Mouse (Mus musculus) left cerebral cortex, adult 6 months (tissue): ENCODE measurements around the gene Wiz. TPM values are rescaled to one million over a fixed set of nuclear protein-coding genes. Genes with fewer than 3 reads are reported as not detected.

Source experiments
- long read RNA-seq, 2 experiments: library from polyadenylated mRNA; unstranded; transcript quantifications; one replicate each; pipeline ENCODE4 v2.0.0; 2019 to 2020
- polyA plus RNA-seq: library from polyadenylated mRNA; unstranded; fragments of <200 nt; fragmentation: Nextera tagmentation; gene quantifications from 2 replicates; pipeline ENCODE4 v1.2.3, GENCODE M21; 2021

Gene Wiz
- 11.0 and 16.4 TPM in 2 replicates for polyA plus RNA-seq
- long read RNA-seq, experiment 1, partial matches to known transcripts: 5 of 20 reads
- long read RNA-seq, experiment 1, other reads (novel, unspliced or antisense): 12 of 20 reads
- long read RNA-seq, experiment 2, partial matches to known transcripts: 5 of 5 reads
- long read RNA-seq, experiment 2, other reads (novel, unspliced or antisense): 0 of 5 reads

GRCm38 (mm10) chr17:32389101-32389659 is at the start of gene Wiz:
Wiz (minus strand) TSS chr17:32389439.

DNA sequence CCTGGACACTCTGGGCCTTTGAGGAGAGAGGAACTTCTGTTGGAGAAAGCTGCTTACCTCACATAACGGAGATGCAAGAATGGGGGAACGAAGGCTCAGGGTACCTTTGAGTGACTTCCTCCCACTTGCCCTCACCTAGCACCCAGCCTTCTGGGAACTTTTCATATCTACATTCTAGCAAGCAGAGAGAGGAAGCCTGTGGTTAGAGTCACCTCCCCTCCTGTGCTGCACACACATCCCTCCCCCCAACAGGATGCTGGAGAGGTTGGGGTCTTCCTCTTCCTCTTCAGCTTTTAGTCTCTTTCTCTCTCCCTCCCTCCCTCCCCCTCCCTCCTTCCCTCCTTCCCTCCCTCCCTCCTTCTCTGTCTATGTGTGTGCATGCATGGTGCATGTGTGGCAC is 34.8 kb upstream of the Wiz start, which contains the start of gene Pglyrp2:
Gene Pglyrp2 (minus strand): TSS at position 134 of the 400 bp plus-strand sequence.

DNA sequence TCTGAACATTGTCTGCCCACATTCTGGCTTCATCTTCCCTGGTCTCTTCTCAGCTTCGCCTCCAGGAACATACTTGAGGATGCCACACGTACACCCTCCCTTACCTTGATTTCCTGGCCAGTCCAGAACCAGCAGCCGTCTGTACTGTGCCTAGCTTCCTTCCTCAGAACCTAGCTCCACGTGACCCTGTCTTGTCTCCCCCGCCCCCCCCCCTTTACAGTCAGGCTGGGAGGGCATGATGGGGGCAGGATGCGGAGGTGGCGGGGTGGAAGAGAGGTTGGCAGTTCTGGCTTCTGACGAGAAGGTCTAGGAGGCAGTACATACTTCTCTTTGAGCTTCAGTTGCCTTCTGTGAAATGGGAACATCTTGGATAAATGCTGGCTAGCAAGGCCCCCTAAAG is 14.2 kb upstream of the Wiz start, which contains the start of gene Rasal3:
Gene Rasal3 (minus strand): TSS at position 167 of the 400 bp plus-strand sequence.

GRCm38 (mm10) chr17:32350382-32350983 is 38.8 kb downstream of the Wiz start, which contains the start of gene Akap8l:
Akap8l (minus strand) TSS chr17:32350607.

DNA sequence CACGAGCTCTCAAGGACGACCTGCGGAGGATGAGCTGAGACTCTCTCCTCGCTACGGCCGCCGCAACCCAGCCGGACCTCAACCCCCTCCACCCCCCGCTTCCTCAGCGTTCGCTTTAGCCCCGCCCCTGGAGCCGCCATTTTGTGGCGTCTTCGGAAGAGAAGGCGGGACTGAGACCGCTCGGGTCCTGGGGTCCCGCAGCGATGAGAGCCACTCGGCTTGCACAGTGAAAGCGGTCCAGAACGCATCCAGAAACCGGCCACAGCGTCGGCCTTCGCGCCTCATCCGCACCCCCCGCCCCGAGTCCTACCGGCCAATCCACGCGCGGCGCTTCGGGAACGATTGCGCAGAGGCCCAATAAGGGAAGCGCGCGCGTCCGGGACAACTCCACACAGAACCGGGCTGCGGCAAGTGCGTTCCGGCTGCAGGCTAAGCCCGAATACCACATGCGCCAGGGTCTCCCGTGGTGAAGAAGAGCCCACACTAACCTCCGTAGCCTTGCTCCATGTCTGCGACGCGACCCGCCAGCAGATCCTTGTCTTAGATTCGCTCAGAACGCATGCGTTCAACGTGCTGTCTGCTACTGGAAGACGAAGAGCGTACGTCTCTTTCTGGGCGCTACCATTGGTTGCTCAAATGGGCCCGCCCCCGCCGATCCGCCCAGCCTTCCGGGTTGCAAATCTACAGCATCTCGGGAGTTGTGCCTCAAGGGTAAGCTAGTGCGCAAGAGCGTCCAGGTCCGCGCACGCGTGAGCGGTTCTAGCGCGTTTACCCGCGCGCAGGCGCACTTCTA is 68.4 kb downstream of the Wiz start, which contains the start of gene Akap8:
Gene Akap8 (minus strand): TSS at position 642 of the 793 bp plus-strand sequence.

Other genes with a start within 250 kb of the Wiz start
- 0.40 and 0.55 TPM in 2 replicates for gene Notch3, start 222.6 kb downstream of the Wiz start, polyA plus RNA-seq
- 0.09 and 0.12 TPM in 2 replicates for gene Ephx3, start 199.9 kb downstream of the Wiz start, polyA plus RNA-seq
- gene Brd4, start 104.7 kb downstream of the Wiz start, polyA plus RNA-seq: 15.4 and 34.1 TPM in 2 replicates
- gene Akap8, start 68.2 kb downstream of the Wiz start, polyA plus RNA-seq: 8.0 and 9.0 TPM in 2 replicates
- 36.3 and 40.8 TPM in 2 replicates for gene Akap8l, start 38.8 kb downstream of the Wiz start, polyA plus RNA-seq
- 0.50 and 1.1 TPM in 2 replicates for gene Rasal3, start 14.1 kb upstream of the Wiz start, polyA plus RNA-seq
- not detected in 2 replicates for gene Pglyrp2, start 34.7 kb upstream of the Wiz start, polyA plus RNA-seq
- gene Cyp4f39, start 63.3 kb upstream of the Wiz start, polyA plus RNA-seq: 0.06 TPM in 1 of 2 replicates, not detected in the other
- gene Cyp4f17, start 116.6 kb upstream of the Wiz start, polyA plus RNA-seq: 2.1 and 2.4 TPM in 2 replicates
- 2.4 and 2.7 TPM in 2 replicates for gene Cyp4f16, start 147.1 kb upstream of the Wiz start, polyA plus RNA-seq
- not detected in 2 replicates for gene Cyp4f37, start 231.9 kb upstream of the Wiz start, polyA plus RNA-seq